Mouse (Mus musculus): ENCODE measurements around the gene Arhgdib.

DNA sequence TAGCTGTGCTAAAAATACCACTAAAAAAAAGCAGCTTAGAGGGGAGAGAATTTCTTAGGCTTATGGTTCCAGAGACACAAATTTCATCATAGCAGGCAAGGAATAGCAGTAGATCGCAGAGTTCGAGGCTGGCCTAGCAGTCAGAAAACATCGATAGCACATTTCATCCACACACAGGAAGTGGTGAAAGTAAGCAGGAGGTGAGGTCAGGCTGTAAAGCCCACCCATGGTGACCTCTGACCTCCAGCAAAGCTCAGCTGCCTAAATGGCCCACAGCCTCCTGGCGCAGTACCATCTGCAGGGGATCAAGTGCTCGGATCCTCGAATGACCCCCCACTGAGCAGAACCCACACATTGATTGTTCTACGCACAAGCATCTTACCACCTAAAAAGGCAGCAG lies 41.5 kb upstream of the Arhgdib start:
- TF ChIP-seq POLR2A (IDR thresholded peaks at IDR 0.05; ENCODE audit: insufficient read depth, low read depth, low read length): no peak
- TF ChIP-seq CTCF (IDR thresholded peaks at IDR 0.05): no peak

Measured in heart, adult 2 months (tissue).